Mouse (Mus musculus) hindbrain, embryonic 14.5 days (tissue): ENCODE measurements around the gene Sdk1. TPM values are rescaled to one million over a fixed set of nuclear protein-coding genes. Genes with fewer than 3 reads are reported as not detected.

Experiments used
- ATAC-seq: fragments of 200-750 bp; cut with Nextera tagmentation; 2 replicates; pipeline ENCODE4 v1.8.0; 2017; ENCODE audit warnings: moderate number of reproducible peaks, mild to moderate bottlenecking, moderate TSS enrichment, moderate library complexity; ENCODE audit not compliant: low FRiP score
- DNase-seq: peaks from one replicate; pipeline ENCODE4 v3.0.0-alpha.2; 2015; ENCODE audit warnings: low spot score
- H3K27ac ChIP-seq: fragments of 300-500 bp; sonication (generic); 2 replicates; pipeline ENCODE4 v1.5.1; 2014; ENCODE audit warnings: mild to moderate bottlenecking, moderate library complexity
- H3K27me3 ChIP-seq: fragments of 300-500 bp; sonication (generic); 2 replicates; pipeline ENCODE4 v1.6.1; 2014; ENCODE audit warnings: mild to moderate bottlenecking, low read length, mixed read lengths; ENCODE audit not compliant: control insufficient read depth, insufficient read depth
- H3K36me3 ChIP-seq: fragments of 300-500 bp; sonication (generic); replicated peaks from 2 replicates; pipeline ENCODE4 v1.6.1; 2014; ENCODE audit not compliant: control insufficient read depth, insufficient read depth
- H3K4me1 ChIP-seq: fragments of 300-500 bp; sonication (generic); replicated peaks from 2 replicates; pipeline ENCODE4 v1.6.1; 2014; ENCODE audit warnings: antibody characterized with exemption, low read length, mixed read lengths; ENCODE audit not compliant: control insufficient read depth, insufficient read depth
- H3K4me2 ChIP-seq: fragments of 300-500 bp; sonication (generic); replicated peaks from 2 replicates; pipeline ENCODE4 v1.6.1; 2014; ENCODE audit warnings: mild to moderate bottlenecking, moderate library complexity
- H3K4me3 ChIP-seq: fragments of 300-500 bp; sonication (generic); replicated peaks from 2 replicates; pipeline ENCODE4 v1.5.1; 2014; ENCODE audit warnings: mild to moderate bottlenecking, low read length
- H3K9ac ChIP-seq: fragments of 300-500 bp; sonication (generic); 2 replicates; pipeline ENCODE4 v1.6.1; 2014
- H3K9me3 ChIP-seq: fragments of 300-500 bp; sonication (generic); 2 replicates; pipeline ENCODE4 v1.6.1; 2016; ENCODE audit warnings: low read length; ENCODE audit not compliant: control insufficient read depth
- WGBS: fragments of 180-500 bp; shearing (Covaris S2); extraction: QIAGEN DNeasy Blood & Tissue Kit; methylation state at CpG from one replicate; pipeline ENCODE4 v1.1.7; 2014; 5-methylcytosine and 5-hydroxymethylcytosine counted together
- polyA plus RNA-seq: library from polyadenylated mRNA; unstranded; fragments of >200 nt; fragmentation: Nextera tagmentation; extraction: Ambion mirVana; gene quantifications from 2 replicates; pipeline ENCODE4 v1.2.1, GENCODE M21; 2014

The Sdk1 gene
- polyA plus RNA-seq, 1 experiment from 2014 or later = 2.5 TPM

- 3% methylated on average over 33 of the region's 33 CpGs for WGBS
- no peak for DNase-seq
Measured at GRCm38 (mm10) chr5:141243253-141243965, 2.1 kb downstream of the Sdk1 start.

GRCm38 (mm10) chr5:141264253-141264652 lies 23.0 kb downstream of the Sdk1 start:
- DNase-seq (no peak), ATAC-seq (no peak)
- H3K36me3 ChIP-seq = no peaks in the 10 kb centered on the region
- no peak overlapping the region for H3K27ac ChIP-seq
- no peaks in the 10 kb centered on the region for H3K27me3 ChIP-seq
- no peaks in the 10 kb centered on the region for H3K9me3 ChIP-seq
- WGBS = 94% methylated on average over 1 of the region's 1 CpGs
- H3K4me1 ChIP-seq = no peaks in the 10 kb centered on the region
- no peak overlapping the region for H3K9ac ChIP-seq
- H3K4me2 ChIP-seq = no peak overlapping the region
- no peak overlapping the region for H3K4me3 ChIP-seq

More at GRCm38 (mm10) chr5:141243253-141243965, 2.1 kb downstream of the Sdk1 start:
- Histone ChIP-seq H3K4me1 (peaks cover 18% of the 10 kb centered on the region), H3K9ac (peak overlapping the region; percentile 49), H3K27me3 (peaks cover 35% of the 10 kb centered on the region), H3K4me3 (peak overlapping the region; percentile 58), H3K4me2 (peak overlapping the region; percentile 88), H3K27ac (no peak overlapping the region), H3K9me3 (no peaks in the 10 kb centered on the region), H3K36me3 (no peaks in the 10 kb centered on the region)
- ATAC-seq = no peak

GRCm38 (mm10) chr5:141277112-141277511 lies 35.8 kb downstream of the Sdk1 start:
- no peak overlapping the region for H3K27ac ChIP-seq
- 91% methylated on average over 6 of the region's 6 CpGs for WGBS
- no peak overlapping the region for H3K9ac ChIP-seq
- ATAC-seq (no peak), DNase-seq (no peak)
- no peaks in the 10 kb centered on the region for H3K4me1 ChIP-seq
- no peaks in the 10 kb centered on the region for H3K9me3 ChIP-seq
- H3K4me3 ChIP-seq = no peak overlapping the region
- no peaks in the 10 kb centered on the region for H3K27me3 ChIP-seq
- no peak overlapping the region for H3K4me2 ChIP-seq
- no peaks in the 10 kb centered on the region for H3K36me3 ChIP-seq

- no peak overlapping the region for H3K4me2 ChIP-seq
- DNase-seq (no peak), ATAC-seq (no peak)
- H3K4me3 ChIP-seq = no peak overlapping the region
- no peak overlapping the region for H3K27ac ChIP-seq
- H3K27me3 ChIP-seq = no peaks in the 10 kb centered on the region
- no peaks in the 10 kb centered on the region for H3K4me1 ChIP-seq
- WGBS = 77% methylated on average over 2 of the region's 2 CpGs
- no peak overlapping the region for H3K9ac ChIP-seq
- no peaks in the 10 kb centered on the region for H3K9me3 ChIP-seq
- H3K36me3 ChIP-seq = no peaks in the 10 kb centered on the region
Measured at GRCm38 (mm10) chr5:141281751-141282150, 40.5 kb downstream of the Sdk1 start.

GRCm38 (mm10) chr5:141289611-141290010 lies 48.3 kb downstream of the Sdk1 start:
- ATAC-seq = no peak
- no peaks in the 10 kb centered on the region for H3K9me3 ChIP-seq
- no peaks in the 10 kb centered on the region for H3K27me3 ChIP-seq
- DNase-seq = no peak
- H3K4me1 ChIP-seq = no peaks in the 10 kb centered on the region
- H3K27ac ChIP-seq = no peak overlapping the region
- no peak overlapping the region for H3K4me3 ChIP-seq
- no peak overlapping the region for H3K9ac ChIP-seq
- no peaks in the 10 kb centered on the region for H3K36me3 ChIP-seq
- no peak overlapping the region for H3K4me2 ChIP-seq

- no peak for ATAC-seq
- no peak overlapping the region for H3K4me3 ChIP-seq
- WGBS = 87% methylated on average over 7 of the region's 7 CpGs
- H3K4me2 ChIP-seq = no peak overlapping the region
- H3K27me3 ChIP-seq = no peaks in the 10 kb centered on the region
- no peak for DNase-seq
- H3K36me3 ChIP-seq = no peaks in the 10 kb centered on the region
- H3K9ac ChIP-seq = no peak overlapping the region
- H3K27ac ChIP-seq = no peak overlapping the region
- no peaks in the 10 kb centered on the region for H3K9me3 ChIP-seq
- no peaks in the 10 kb centered on the region for H3K4me1 ChIP-seq
Measured at GRCm38 (mm10) chr5:141295240-141295639, 54.0 kb downstream of the Sdk1 start.

GRCm38 (mm10) chr5:141302287-141302694 lies 61.0 kb downstream of the Sdk1 start:
- no peaks in the 10 kb centered on the region for H3K4me1 ChIP-seq
- no peak overlapping the region for H3K4me3 ChIP-seq
- H3K9ac ChIP-seq = no peak overlapping the region
- no peak for DNase-seq
- H3K4me2 ChIP-seq = no peak overlapping the region
- ATAC-seq = no peak
- no peak overlapping the region for H3K27ac ChIP-seq
- H3K36me3 ChIP-seq = no peaks in the 10 kb centered on the region
- 84% methylated on average over 4 of the region's 4 CpGs for WGBS
- no peaks in the 10 kb centered on the region for H3K9me3 ChIP-seq
- H3K27me3 ChIP-seq = no peaks in the 10 kb centered on the region

- no peak overlapping the region for H3K4me2 ChIP-seq
Measured at GRCm38 (mm10) chr5:141303746-141304145, 62.5 kb downstream of the Sdk1 start.

GRCm38 (mm10) chr5:141304706-141305105 lies 63.4 kb downstream of the Sdk1 start:
- no peaks in the 10 kb centered on the region for H3K36me3 ChIP-seq
- H3K27me3 ChIP-seq = no peaks in the 10 kb centered on the region
- H3K9ac ChIP-seq = no peak overlapping the region
- no peak overlapping the region for H3K4me3 ChIP-seq
- no peak overlapping the region for H3K27ac ChIP-seq
- no peaks in the 10 kb centered on the region for H3K9me3 ChIP-seq
- ATAC-seq = no peak
- no peak for DNase-seq
- WGBS = 67% methylated on average over 2 of the region's 2 CpGs
- H3K4me2 ChIP-seq = no peak overlapping the region
- no peaks in the 10 kb centered on the region for H3K4me1 ChIP-seq

More at GRCm38 (mm10) chr5:141303746-141304145, 62.5 kb downstream of the Sdk1 start:
- Histone ChIP-seq H3K4me1 (no peaks in the 10 kb centered on the region), H3K36me3 (no peaks in the 10 kb centered on the region), H3K9ac (no peak overlapping the region), H3K9me3 (no peaks in the 10 kb centered on the region), H3K4me3 (no peak overlapping the region), H3K27me3 (no peaks in the 10 kb centered on the region), H3K27ac (no peak overlapping the region)
- DNase-seq = no peak
- ATAC-seq = no peak
- WGBS = 65% methylated on average over 2 of the region's 2 CpGs

- H3K4me1 ChIP-seq = no peaks in the 10 kb centered on the region
- H3K27ac ChIP-seq = no peak overlapping the region
- WGBS = 83% methylated on average over 1 of the region's 1 CpGs
- H3K36me3 ChIP-seq = no peaks in the 10 kb centered on the region
- H3K9me3 ChIP-seq = no peaks in the 10 kb centered on the region
- H3K27me3 ChIP-seq = no peaks in the 10 kb centered on the region
- no peak overlapping the region for H3K4me2 ChIP-seq
- ATAC-seq = no peak
- no peak for DNase-seq
- no peak overlapping the region for H3K9ac ChIP-seq
- H3K4me3 ChIP-seq = no peak overlapping the region
Measured at GRCm38 (mm10) chr5:141310641-141311040, 69.4 kb downstream of the Sdk1 start.
